Mouse (Mus musculus) fat pad, adult 2 months (tissue): Measurements from ENCODE around the gene Pds5a.

ENCODE experiments used
- DNase-seq: peaks from one replicate; pipeline ENCODE4 v3.0.0-alpha.2; 2011; ENCODE audit warnings: low read depth, low spot score; ENCODE audit errors: extremely low read depth

Pds5a gene

GRCm38 (mm10) chr5:65574876-65575275, 123.2 kb downstream of the Pds5a start:
- no peak for DNase-seq

GRCm38 (mm10) chr5:65565486-65565885, 132.6 kb downstream of the Pds5a start:
- DNase-seq: no peak

GRCm38 (mm10) chr5:65561125-65561893, 136.8 kb downstream of the Pds5a start:
- no peak for DNase-seq

GRCm38 (mm10) chr5:65557109-65557508, 141.0 kb downstream of the Pds5a start:
- DNase-seq: no peak
